Mouse (Mus musculus) myocyte (in vitro differentiated cells): ENCODE data around the gene Olfr804.

Source experiments
- E2F4 ChIP-seq: IDR thresholded peaks from one replicate; pipeline ENCODE4 v1.6.1; 2011; ENCODE audit warnings: mild to moderate bottlenecking, control low read depth, moderate library complexity; ENCODE audit not compliant: insufficient read depth
- MAX ChIP-seq: IDR thresholded peaks from one replicate; pipeline ENCODE4 v1.6.1; 2011; ENCODE audit warnings: low read depth, mild to moderate bottlenecking, control low read depth
- POLR2A ChIP-seq: IDR thresholded peaks from one replicate; pipeline ENCODE4 v1.6.1; 2011; ENCODE audit warnings: low read depth, mild to moderate bottlenecking, control low read depth, moderate library complexity; ENCODE audit not compliant: insufficient read length

- TF ChIP-seq POLR2A (no peak), MAX (no peak), E2F4 (no peak)
These were observed 14.9 kb upstream of the Olfr804 start, which contains the start of gene Olfr802 for GRCm38 (mm10) chr10:129688069-129688468.
